Mouse (Mus musculus) embryonic facial prominence, embryonic 10.5 days (tissue): Measurements from ENCODE around the gene Nucb1. TPM values are rescaled to one million over a fixed set of nuclear protein-coding genes. Genes with fewer than 3 reads are reported as not detected.
"Not testable (repeated sequence)": the region's sequence is repeated elsewhere in the genome, so short reads cannot be mapped to it uniquely, and the experiment has no call there.

Source experiments
- DNase-seq: peaks from one replicate; pipeline ENCODE4 v3.0.0-alpha.2; 2017; ENCODE audit warnings: low spot score
- H3K27ac ChIP-seq: fragments of 300-500 bp; sonication (generic); replicated peaks from 2 replicates; pipeline ENCODE4 v1.5.1; 2016; ENCODE audit warnings: mild to moderate bottlenecking
- H3K27me3 ChIP-seq: fragments of 300-500 bp; sonication (generic); replicated peaks from 2 replicates; pipeline ENCODE4 v1.6.1; 2016; ENCODE audit warnings: low read depth, mild to moderate bottlenecking; ENCODE audit not compliant: poor library complexity, severe bottlenecking
- H3K36me3 ChIP-seq: fragments of 300-500 bp; sonication (generic); replicated peaks from 2 replicates; pipeline ENCODE4 v1.6.1; 2016; ENCODE audit warnings: mild to moderate bottlenecking, moderate library complexity
- H3K4me1 ChIP-seq: fragments of 300-500 bp; sonication (generic); 2 replicates; pipeline ENCODE4 v1.6.1; 2016
- H3K4me3 ChIP-seq: fragments of 300-500 bp; sonication (generic); 2 replicates; pipeline ENCODE4 v1.5.1; 2016; ENCODE audit warnings: mild to moderate bottlenecking, moderate library complexity
- H3K9me3 ChIP-seq: fragments of 300-500 bp; sonication (generic); 2 replicates; pipeline ENCODE4 v1.6.1; 2016; ENCODE audit warnings: mild to moderate bottlenecking
- WGBS: fragments of 180-500 bp; shearing (Covaris S2); methylation state at CpG from one replicate; pipeline ENCODE4 v1.1.7; 2016; 5-methylcytosine and 5-hydroxymethylcytosine counted together
- polyA plus RNA-seq: library from polyadenylated mRNA; unstranded; fragments of >200 nt; fragmentation: Nextera tagmentation; extraction: Ambion mirVana; gene quantifications from 2 replicates; pipeline ENCODE4 v1.2.1, GENCODE M21; 2016

The Nucb1 gene
- polyA plus RNA-seq, 1 experiment from 2014 or later = 123 TPM

- Histone ChIP-seq H3K9me3 (no peaks in the 10 kb centered on the region), H3K4me1 (peaks cover 33% of the 10 kb centered on the region), H3K4me3 (peak overlapping the region; percentile 67), H3K27ac (peak overlapping the region; percentile 92), H3K27me3 (no peaks in the 10 kb centered on the region), H3K36me3 (peaks cover 22% of the 10 kb centered on the region)
- WGBS = 56% methylated on average over 16 of the region's 16 CpGs
- DNase-seq = no peak
These were observed 12.1 kb upstream of the Nucb1 start for GRCm38 (mm10) chr7:45522194-45522752.

GRCm38 (mm10) chr7:45521728-45522184 lies 11.6 kb upstream of the Nucb1 start:
- H3K4me3 ChIP-seq = peak overlapping the region; percentile 67
- peaks cover 22% of the 10 kb centered on the region for H3K36me3 ChIP-seq
- H3K27me3 ChIP-seq = no peaks in the 10 kb centered on the region
- peaks cover 33% of the 10 kb centered on the region for H3K4me1 ChIP-seq
- H3K9me3 ChIP-seq = no peaks in the 10 kb centered on the region
- H3K27ac ChIP-seq = peak overlapping the region; percentile 92
- under 1% methylated on average over 28 of the region's 28 CpGs for WGBS
- peak; percentile 90 for DNase-seq

GRCm38 (mm10) chr7:45520605-45521004 lies 10.4 kb upstream of the Nucb1 start:
- DNase-seq = no peak
- H3K27me3 ChIP-seq = no peaks in the 10 kb centered on the region
- no peak overlapping the region for H3K27ac ChIP-seq
- WGBS = 93% methylated on average over 7 of the region's 7 CpGs
- peaks cover 40% of the 10 kb centered on the region for H3K4me1 ChIP-seq
- no peaks in the 10 kb centered on the region for H3K9me3 ChIP-seq
- H3K4me3 ChIP-seq = no peak overlapping the region
- H3K36me3 ChIP-seq = peaks cover 22% of the 10 kb centered on the region

GRCm38 (mm10) chr7:45519345-45520120 lies 9.3 kb upstream of the Nucb1 start:
- DNase-seq = no peak
- Histone ChIP-seq H3K27me3 (no peaks in the 10 kb centered on the region), H3K4me1 (peaks cover 40% of the 10 kb centered on the region), H3K9me3 (no peaks in the 10 kb centered on the region), H3K27ac (no peak overlapping the region), H3K4me3 (no peak overlapping the region), H3K36me3 (peaks cover 19% of the 10 kb centered on the region)
- whole genome bisulfite sequencing = 80% methylated on average over 8 of the region's 8 CpGs

- H3K9me3 ChIP-seq = no peaks in the 10 kb centered on the region
- H3K27ac ChIP-seq = no peak overlapping the region
- 92% methylated on average over 16 of the region's 16 CpGs for WGBS
- H3K36me3 ChIP-seq = peaks cover 11% of the 10 kb centered on the region
- no peak for DNase-seq
- peaks cover 38% of the 10 kb centered on the region for H3K4me1 ChIP-seq
- H3K4me3 ChIP-seq = no peak overlapping the region
- no peaks in the 10 kb centered on the region for H3K27me3 ChIP-seq
These were observed 8.4 kb upstream of the Nucb1 start for GRCm38 (mm10) chr7:45518618-45519017.

- H3K4me3 ChIP-seq, DNase-seq, H3K27me3 ChIP-seq, H3K27ac ChIP-seq, H3K36me3 ChIP-seq, H3K9me3 ChIP-seq: not testable (repeated sequence)
- 70% methylated on average over 5 of the region's 5 CpGs for WGBS
- H3K4me1 ChIP-seq = peaks cover 24% of the 10 kb centered on the region
These were observed 6.6 kb upstream of the Nucb1 start for GRCm38 (mm10) chr7:45516846-45517245.

GRCm38 (mm10) chr7:45515436-45515835 lies 5.2 kb upstream of the Nucb1 start:
- Histone ChIP-seq H3K9me3 (no peaks in the 10 kb centered on the region), H3K4me1 (peaks cover 23% of the 10 kb centered on the region), H3K36me3 (no peaks in the 10 kb centered on the region), H3K4me3 (peak overlapping the region; percentile 31), H3K27ac (peak overlapping the region; percentile 66), H3K27me3 (no peaks in the 10 kb centered on the region)
- WGBS = 23% methylated on average over 16 of the region's 16 CpGs
- peak; percentile 66 for DNase-seq

GRCm38 (mm10) chr7:45514411-45514810 lies 4.2 kb upstream of the Nucb1 start:
- no peak overlapping the region; the same call in 1 of the 2 replicates for H3K27ac ChIP-seq
- no peaks in the 10 kb centered on the region for H3K27me3 ChIP-seq
- H3K4me1 ChIP-seq = peaks cover 29% of the 10 kb centered on the region
- no peaks in the 10 kb centered on the region for H3K9me3 ChIP-seq
- DNase-seq = no peak
- WGBS = 81% methylated on average over 7 of the region's 7 CpGs
- no peaks in the 10 kb centered on the region for H3K36me3 ChIP-seq
- H3K4me3 ChIP-seq = no peak overlapping the region

GRCm38 (mm10) chr7:45509181-45509882 lies 874 bp downstream of the Nucb1 start:
- WGBS = 46% methylated on average over 19 of the region's 19 CpGs
- peak overlapping the region; percentile 84 for H3K4me3 ChIP-seq
- no peak for DNase-seq
- no peaks in the 10 kb centered on the region for H3K27me3 ChIP-seq
- H3K9me3 ChIP-seq = no peaks in the 10 kb centered on the region
- peaks cover 36% of the 10 kb centered on the region for H3K36me3 ChIP-seq
- H3K27ac ChIP-seq = peak overlapping the region; percentile 93
- H3K4me1 ChIP-seq = peaks cover 24% of the 10 kb centered on the region

- H3K36me3 ChIP-seq = peaks cover 42% of the 10 kb centered on the region
- peak overlapping the region; percentile 84; the same call in 1 of the 2 replicates for H3K4me3 ChIP-seq
- peaks cover 21% of the 10 kb centered on the region for H3K4me1 ChIP-seq
- H3K27ac ChIP-seq = no peak overlapping the region
- H3K27me3 ChIP-seq = no peaks in the 10 kb centered on the region
- 94% methylated on average over 6 of the region's 6 CpGs for WGBS
- no peaks in the 10 kb centered on the region for H3K9me3 ChIP-seq
- no peak for DNase-seq
These were observed 1.6 kb downstream of the Nucb1 start for GRCm38 (mm10) chr7:45508561-45508960.

GRCm38 (mm10) chr7:45507583-45507982 lies 2.6 kb downstream of the Nucb1 start:
- H3K4me1 ChIP-seq = peaks cover 25% of the 10 kb centered on the region
- WGBS = 92% methylated on average over 6 of the region's 6 CpGs
- no peaks in the 10 kb centered on the region for H3K9me3 ChIP-seq
- H3K36me3 ChIP-seq = peaks cover 51% of the 10 kb centered on the region
- no peak for DNase-seq
- H3K27ac ChIP-seq = no peak overlapping the region
- H3K4me3 ChIP-seq = no peak overlapping the region
- H3K27me3 ChIP-seq = no peaks in the 10 kb centered on the region

- no peaks in the 10 kb centered on the region for H3K27me3 ChIP-seq
- WGBS = 96% methylated on average over 6 of the region's 6 CpGs
- peaks cover 3% of the 10 kb centered on the region; the same call in 1 of the 2 replicates for H3K4me1 ChIP-seq
- H3K4me3 ChIP-seq = no peak overlapping the region
- H3K27ac ChIP-seq = no peak overlapping the region
- DNase-seq = no peak
- no peaks in the 10 kb centered on the region for H3K9me3 ChIP-seq
- peaks cover 98% of the 10 kb centered on the region for H3K36me3 ChIP-seq
These were observed 11.8 kb downstream of the Nucb1 start for GRCm38 (mm10) chr7:45498427-45498826.
